Mouse (Mus musculus) colon, adult 2 months (tissue): ENCODE measurements around the gene Cdk4. TPM values are rescaled to one million over a fixed set of nuclear protein-coding genes. Genes with fewer than 3 reads are reported as not detected.

Source experiments
- polyA plus RNA-seq: library from polyadenylated mRNA; depleted of rRNA; stranded (reverse); fragments of >200 nt; gene quantifications from 2 replicates; pipeline ENCODE4 v1.2.3, GENCODE M21; 2012; rRNA removed

Gene Cdk4
- polyA plus RNA-seq: 110 and 125 TPM in 2 replicates

GRCm38 (mm10) chr10:127063239-127063872 lies at the start of gene Cdk4:
Gene Cdk4, plus strand, starts transcription at chr10:127063534.

GRCm38 (mm10) chr10:127030336-127031296 lies 32.7 kb upstream of the Cdk4 start, which contains the start of gene Tsfm:
Gene Tsfm, minus strand, starts transcription at chr10:127030840.

DNA sequence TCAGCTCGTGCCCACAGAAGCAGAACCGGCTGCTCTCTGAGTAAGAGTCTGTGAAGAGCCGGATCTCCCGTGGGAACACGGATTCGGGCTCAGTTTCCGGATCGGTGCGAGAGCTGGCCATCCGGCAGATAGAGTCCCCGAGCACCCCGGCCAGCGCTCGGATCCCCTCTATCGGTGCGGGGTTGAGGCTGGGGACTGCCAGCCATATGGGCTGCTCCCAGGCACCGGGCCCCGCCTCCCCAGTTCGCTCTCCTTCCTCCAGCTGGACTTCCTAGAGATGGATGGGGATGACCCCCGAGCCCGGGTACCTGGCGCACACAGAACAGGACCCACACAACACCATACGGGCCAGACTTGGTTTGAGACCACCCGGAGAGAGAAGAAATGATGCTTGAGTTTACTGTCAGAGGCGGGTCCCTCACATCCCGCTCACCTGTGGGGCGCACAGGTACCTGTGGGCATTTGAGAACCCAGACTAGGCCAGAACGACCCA lies 22.0 kb upstream of the Cdk4 start, which contains the start of the genes Mettl1 and Eef1akmt3:
Mettl1 (plus strand) TSS at position 141 of the 493 bp plus-strand sequence.
Eef1akmt3 (minus strand) TSS at position 240 of the 493 bp plus-strand sequence.

DNA sequence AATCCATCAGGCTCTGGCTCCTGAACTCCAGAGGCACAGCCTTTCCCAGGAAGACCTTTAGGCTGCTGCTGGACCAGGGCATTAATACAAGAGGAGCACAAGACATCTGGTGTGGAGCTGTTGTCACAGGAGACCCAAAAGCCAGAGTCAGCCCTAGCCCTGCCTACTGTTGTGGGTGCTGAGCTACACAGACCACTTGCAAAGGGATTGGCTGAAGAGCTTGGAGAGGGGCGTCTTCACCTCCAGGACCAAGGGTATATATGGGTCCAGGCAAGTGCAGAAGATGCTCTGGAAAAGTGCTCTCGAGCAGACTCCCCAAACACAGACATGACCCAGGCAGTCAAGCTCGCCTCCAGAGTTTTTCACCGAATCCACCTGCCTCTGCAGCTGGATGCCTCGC lies 15.4 kb upstream of the Cdk4 start, which contains the start of gene Cyp27b1:
Cyp27b1 (plus strand) TSS at position 297 of the 400 bp plus-strand sequence.

DNA sequence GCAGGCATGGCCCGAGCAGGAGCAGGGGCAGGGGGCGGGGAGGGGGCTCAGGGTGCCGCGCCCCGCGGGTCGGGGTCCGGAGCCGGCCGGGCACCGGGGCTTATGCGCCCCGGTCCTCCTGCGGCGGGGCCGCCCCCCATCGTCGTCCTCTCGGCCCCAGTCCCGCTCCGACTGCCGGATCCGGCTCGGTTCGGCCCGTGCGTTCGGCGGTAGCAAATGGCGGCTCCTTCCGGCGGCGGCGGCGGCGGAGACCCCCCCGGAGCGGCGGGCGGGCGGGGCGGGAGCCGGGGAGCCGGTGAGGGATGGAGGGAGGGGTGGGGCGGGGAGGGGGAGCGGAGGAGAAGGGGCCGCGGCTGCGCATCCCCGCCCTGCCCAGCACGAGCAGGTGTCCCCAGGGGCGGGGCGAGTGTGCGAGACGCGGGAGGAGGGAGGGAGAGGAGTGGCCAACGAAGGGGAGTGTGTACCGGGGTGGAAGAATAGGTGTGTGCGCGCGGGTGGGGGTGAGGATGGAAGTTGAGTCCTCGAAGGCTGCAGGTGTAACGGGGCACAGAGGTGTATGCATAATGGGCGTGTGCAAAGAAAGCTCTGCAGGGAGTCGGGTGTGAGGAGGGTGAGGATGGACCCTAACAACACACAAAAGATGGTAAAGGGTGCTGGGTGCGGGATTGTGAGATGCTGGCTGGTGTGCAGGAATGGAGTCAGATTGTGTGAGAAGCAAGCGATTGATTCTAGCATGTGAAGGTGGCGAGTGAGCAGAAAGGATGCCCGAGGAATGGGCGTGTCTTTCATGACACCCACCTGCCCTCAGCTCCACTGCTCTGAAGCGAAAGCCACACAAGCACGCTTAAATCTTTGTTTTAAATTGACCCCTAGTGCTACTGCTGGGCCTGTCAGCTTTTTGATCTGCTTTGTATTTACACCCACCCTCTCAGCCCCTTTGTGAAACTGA lies 3.1 kb upstream of the Cdk4 start, which contains the start of gene March9:
March9 (minus strand) TSS at position 217 of the 949 bp plus-strand sequence.

GRCm38 (mm10) chr10:127070190-127071121 lies 7.1 kb downstream of the Cdk4 start, which contains the start of gene Tspan31:
Gene Tspan31, minus strand, starts transcription at chr10:127070264.

DNA sequence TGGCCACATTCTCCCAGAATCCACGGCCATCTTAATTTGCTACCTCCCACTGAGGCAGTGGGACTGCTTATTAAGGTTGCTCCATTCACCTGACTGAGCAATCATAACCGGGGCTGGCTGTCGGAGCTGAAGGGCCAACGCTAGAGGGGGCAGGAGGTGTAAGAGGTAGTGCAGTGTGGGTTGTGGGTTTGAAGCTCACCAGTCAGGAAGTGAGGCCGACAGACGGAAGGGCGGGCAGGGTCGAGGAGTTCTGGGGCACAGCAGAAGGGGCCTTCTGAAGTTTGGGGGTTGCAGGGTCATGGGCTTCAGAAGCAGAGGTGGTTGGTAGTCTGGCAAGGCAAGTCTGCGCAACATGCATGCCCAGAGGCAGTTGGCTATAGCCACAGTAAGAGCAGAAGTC lies 11.7 kb downstream of the Cdk4 start, which contains the start of gene Agap2:
Agap2 (plus strand) TSS at position 205 of the 400 bp plus-strand sequence.

Other genes with a start within 250 kb of the Cdk4 start
- gene Atp23, start 162.2 kb upstream of the Cdk4 start, polyA plus RNA-seq: 5.9 and 7.4 TPM in 2 replicates
- 136 and 151 TPM in 2 replicates for gene Ctdsp2, start 84.8 kb upstream of the Cdk4 start, polyA plus RNA-seq
- gene Avil, start 62.8 kb upstream of the Cdk4 start, polyA plus RNA-seq: 1.1 and 1.5 TPM in 2 replicates
- 42.4 and 43.6 TPM in 2 replicates for gene Tsfm, start 32.7 kb upstream of the Cdk4 start, polyA plus RNA-seq
- gene Mettl1, start 22.1 kb upstream of the Cdk4 start, polyA plus RNA-seq: 19.1 and 19.7 TPM in 2 replicates
- 1.2 and 1.6 TPM in 2 replicates for gene Eef1akmt3, start 22.0 kb upstream of the Cdk4 start, polyA plus RNA-seq
- 0.38 and 0.40 TPM in 2 replicates for gene Cyp27b1, start 15.3 kb upstream of the Cdk4 start, polyA plus RNA-seq
- gene March9, start 3.4 kb upstream of the Cdk4 start, polyA plus RNA-seq: 8.6 and 8.9 TPM in 2 replicates
- gene Tspan31, start 6.7 kb downstream of the Cdk4 start, polyA plus RNA-seq: 42.2 and 78.0 TPM in 2 replicates
- 4.7 and 5.9 TPM in 2 replicates for gene Agap2, start 11.8 kb downstream of the Cdk4 start, polyA plus RNA-seq
- 79.1 and 84.2 TPM in 2 replicates for gene Os9, start 57.6 kb downstream of the Cdk4 start, polyA plus RNA-seq
- gene B4galnt1, start 101.7 kb downstream of the Cdk4 start, polyA plus RNA-seq: 131 and 138 TPM in 2 replicates
- gene Slc26a10, start 117.1 kb downstream of the Cdk4 start, polyA plus RNA-seq: 1.8 and 5.0 TPM in 2 replicates
- 25.9 and 29.4 TPM in 2 replicates for gene Arhgef25, start 126.5 kb downstream of the Cdk4 start, polyA plus RNA-seq
- 80.9 and 90.8 TPM in 2 replicates for gene Dtx3, start 132.2 kb downstream of the Cdk4 start, polyA plus RNA-seq
- 40.9 and 52.5 TPM in 2 replicates for gene Pip4k2c, start 148.1 kb downstream of the Cdk4 start, polyA plus RNA-seq
- gene Kif5a, start 199.8 kb downstream of the Cdk4 start, polyA plus RNA-seq: 3.4 and 3.9 TPM in 2 replicates
- gene Dctn2, start 202.8 kb downstream of the Cdk4 start, polyA plus RNA-seq: 177 and 178 TPM in 2 replicates
- 52.1 and 62.9 TPM in 2 replicates for gene Mbd6, start 225.5 kb downstream of the Cdk4 start, polyA plus RNA-seq
- gene Mars, start 248.3 kb downstream of the Cdk4 start, polyA plus RNA-seq: 40.6 and 45.2 TPM in 2 replicates